Mouse (Mus musculus) midbrain, embryonic 14.5 days (tissue): ENCODE measurements around the gene Ooep. TPM values are rescaled to one million over a fixed set of nuclear protein-coding genes. Genes with fewer than 3 reads are reported as not detected.
A peak's percentile ranks its signal among the peaks of the same experiment; 100 is the strongest.
"Not testable (repeated sequence)": the region's sequence is repeated elsewhere in the genome, so short reads cannot be mapped to it uniquely, and the experiment has no call there.

Experiments
- ATAC-seq: fragments of 200-750 bp; cut with Nextera tagmentation; 2 replicates; pipeline ENCODE4 v1.8.0; 2017; ENCODE audit warnings: moderate number of reproducible peaks, moderate library complexity; ENCODE audit not compliant: low FRiP score, low TSS enrichment
- DNase-seq: peaks from one replicate; pipeline ENCODE4 v3.0.0-alpha.2; 2015
- H3K27ac ChIP-seq: fragments of 300-500 bp; sonication (generic); replicated peaks from 2 replicates; pipeline ENCODE4 v1.5.1; 2014; ENCODE audit warnings: mild to moderate bottlenecking, low read depth, low read length, moderate library complexity
- H3K27me3 ChIP-seq: fragments of 300-500 bp; sonication (generic); 2 replicates; pipeline ENCODE4 v1.6.1; 2014; ENCODE audit warnings: low read length, control low read depth, mixed read lengths; ENCODE audit not compliant: control insufficient read depth, insufficient read depth
- H3K36me3 ChIP-seq: fragments of 300-500 bp; sonication (generic); 2 replicates; pipeline ENCODE4 v1.6.1; 2014; ENCODE audit warnings: low read length, control low read depth; ENCODE audit not compliant: control insufficient read depth, insufficient read depth
- H3K4me1 ChIP-seq: fragments of 300-500 bp; sonication (generic); 2 replicates; pipeline ENCODE4 v1.6.1; 2014; ENCODE audit warnings: mild to moderate bottlenecking, antibody characterized with exemption, low read length, control low read depth; ENCODE audit not compliant: control insufficient read depth, insufficient read depth
- H3K4me2 ChIP-seq: fragments of 300-500 bp; sonication (generic); 2 replicates; pipeline ENCODE4 v1.6.1; 2014; ENCODE audit warnings: mild to moderate bottlenecking, low read length, moderate library complexity
- H3K4me3 ChIP-seq: fragments of 300-500 bp; sonication (generic); replicated peaks from 2 replicates; pipeline ENCODE4 v1.5.1; 2014; ENCODE audit warnings: low read depth, low read length
- H3K9ac ChIP-seq: fragments of 300-500 bp; sonication (generic); replicated peaks from 2 replicates; pipeline ENCODE4 v1.6.1; 2014; ENCODE audit warnings: mild to moderate bottlenecking, low read length, moderate library complexity
- H3K9me3 ChIP-seq: fragments of 300-500 bp; sonication (generic); 2 replicates; pipeline ENCODE4 v1.6.1; 2016; ENCODE audit warnings: low read length, control low read depth, mixed read lengths; ENCODE audit not compliant: control insufficient read depth
- WGBS: fragments of 180-500 bp; shearing (Covaris S2); extraction: QIAGEN DNeasy Blood & Tissue Kit; methylation state at CpG from one replicate; pipeline ENCODE4 v1.1.7; 2014; 5-methylcytosine and 5-hydroxymethylcytosine counted together
- polyA plus RNA-seq: library from polyadenylated mRNA; unstranded; fragments of >200 nt; fragmentation: Nextera tagmentation; extraction: Ambion mirVana; gene quantifications from 2 replicates; pipeline ENCODE4 v1.2.1, GENCODE M21; 2014

Ooep gene
- polyA plus RNA-seq, 1 experiment from 2014 or later: 6.8 TPM

DNA sequence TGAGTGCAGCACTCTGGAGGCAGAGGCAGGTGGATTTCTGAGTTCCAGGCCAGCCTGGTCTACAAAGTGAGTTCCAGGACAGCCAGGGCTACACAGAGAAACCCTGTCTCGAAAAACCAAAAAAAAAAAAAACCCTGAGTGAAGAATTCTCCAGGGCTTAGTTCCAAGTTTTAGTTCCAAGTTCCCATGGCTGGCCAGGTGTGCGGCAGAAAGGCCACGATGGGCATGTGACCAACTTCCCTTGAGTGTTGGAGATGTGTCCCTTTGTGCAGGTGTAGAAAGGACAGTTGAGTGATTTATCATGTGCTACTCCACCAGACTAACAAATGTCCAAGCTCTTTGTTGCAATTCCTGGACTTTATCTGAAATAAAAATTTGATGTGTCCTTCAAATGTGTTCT lies 29.4 kb downstream of the Ooep start:
- H3K9ac ChIP-seq, H3K36me3 ChIP-seq, H3K9me3 ChIP-seq, DNase-seq, H3K27ac ChIP-seq, H3K27me3 ChIP-seq, H3K4me1 ChIP-seq, H3K4me2 ChIP-seq, ATAC-seq, H3K4me3 ChIP-seq: not testable (repeated sequence)
- WGBS: 77% methylated on average over 3 of the region's 3 CpGs

DNA sequence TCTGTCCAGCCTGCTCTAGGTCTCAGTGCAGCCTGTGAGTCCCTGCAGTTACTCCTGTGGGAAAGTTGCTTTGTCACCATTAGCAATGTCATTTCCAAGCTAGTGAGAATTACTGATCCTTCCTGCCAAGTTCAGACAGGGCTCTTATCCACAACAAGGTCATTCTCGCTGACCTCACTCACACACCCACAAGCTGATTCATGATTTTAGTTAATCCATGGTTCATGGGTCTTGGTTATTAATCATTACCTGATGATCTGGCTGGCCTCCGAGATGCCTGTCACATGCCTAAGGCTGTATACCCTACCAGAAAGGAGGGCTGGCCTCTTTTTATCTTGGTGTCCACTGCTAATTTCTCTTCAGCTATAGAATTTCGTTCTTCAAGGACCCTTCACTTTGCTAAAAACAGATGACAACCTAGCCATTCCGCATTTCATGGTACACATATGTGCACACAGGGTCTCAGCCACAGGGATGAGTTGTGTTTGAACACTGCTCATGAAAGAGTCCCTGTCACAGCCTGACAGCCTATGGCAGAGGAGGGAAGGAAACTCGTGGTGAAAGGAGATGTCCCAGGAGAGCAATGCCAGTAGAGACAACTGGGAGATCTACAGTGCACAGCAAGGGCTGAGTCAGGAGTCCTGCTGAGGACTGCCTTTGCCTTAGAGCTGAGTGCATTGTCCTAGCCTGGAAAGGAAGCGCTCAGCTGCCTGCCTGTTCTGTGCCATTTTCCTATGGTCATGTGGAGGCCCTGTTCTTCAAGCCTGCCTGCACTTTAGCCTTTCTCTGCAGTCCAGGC lies 30.1 kb downstream of the Ooep start:
- H3K9me3 ChIP-seq, H3K4me1 ChIP-seq, DNase-seq, H3K4me2 ChIP-seq, H3K4me3 ChIP-seq, H3K9ac ChIP-seq, H3K27me3 ChIP-seq, H3K27ac ChIP-seq, H3K36me3 ChIP-seq, ATAC-seq: not testable (repeated sequence)
- 80% methylated on average over 6 of the region's 6 CpGs for WGBS

DNA sequence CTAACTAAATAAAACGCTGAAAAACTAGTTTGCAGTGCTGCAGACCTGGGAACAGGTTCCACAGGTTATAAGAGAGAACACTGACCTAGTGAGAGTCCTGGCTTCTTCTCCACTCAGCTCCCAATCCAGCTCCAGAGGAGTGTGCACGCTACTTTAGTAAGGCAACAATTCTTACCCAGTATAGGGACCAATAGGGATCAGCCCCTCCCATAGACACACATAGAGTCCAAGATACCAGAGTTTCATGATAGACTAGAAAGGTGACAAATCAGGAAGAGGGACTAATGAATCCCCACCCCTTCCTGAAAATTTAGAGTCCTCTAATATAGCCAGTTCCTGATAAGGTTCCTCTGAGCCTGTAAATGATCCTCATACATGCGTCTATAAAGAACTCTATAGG lies 31.5 kb downstream of the Ooep start:
- 76% methylated on average over 3 of the region's 3 CpGs for WGBS
- Histone ChIP-seq H3K9ac (no peak overlapping the region), H3K27ac (no peak overlapping the region), H3K4me2 (no peak overlapping the region), H3K4me3 (no peak overlapping the region), H3K4me1 (no peaks in the 10 kb centered on the region), H3K9me3 (no peaks in the 10 kb centered on the region), H3K27me3 (no peaks in the 10 kb centered on the region), H3K36me3 (no peaks in the 10 kb centered on the region)
- DNase-seq: no peak
- ATAC-seq: no peak

DNA sequence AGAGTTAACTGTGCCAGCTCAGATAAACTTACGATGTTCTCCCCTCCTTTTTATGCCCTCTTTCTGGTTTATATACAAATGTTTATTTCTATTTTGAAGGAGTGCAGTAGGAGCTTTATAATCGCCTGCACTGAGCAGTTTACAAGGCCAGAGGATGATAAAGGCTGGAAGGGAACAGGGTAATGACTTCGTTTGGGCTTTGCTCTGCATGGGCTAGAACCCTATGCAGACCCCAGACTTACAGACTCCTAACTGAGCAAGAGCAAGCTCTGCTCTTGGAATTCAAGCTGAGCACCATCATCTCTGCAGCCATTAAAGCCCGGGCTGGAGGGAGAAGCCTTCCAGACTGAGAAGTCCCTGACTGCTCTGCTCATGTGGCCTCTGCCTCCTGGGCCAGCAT lies 33.3 kb downstream of the Ooep start:
- not testable (repeated sequence) for H3K27me3 ChIP-seq, H3K9me3 ChIP-seq, H3K27ac ChIP-seq, H3K9ac ChIP-seq, H3K4me3 ChIP-seq, H3K4me1 ChIP-seq, ATAC-seq, H3K4me2 ChIP-seq, H3K36me3 ChIP-seq, DNase-seq
- 67% methylated on average over 4 of the region's 4 CpGs for WGBS

DNA sequence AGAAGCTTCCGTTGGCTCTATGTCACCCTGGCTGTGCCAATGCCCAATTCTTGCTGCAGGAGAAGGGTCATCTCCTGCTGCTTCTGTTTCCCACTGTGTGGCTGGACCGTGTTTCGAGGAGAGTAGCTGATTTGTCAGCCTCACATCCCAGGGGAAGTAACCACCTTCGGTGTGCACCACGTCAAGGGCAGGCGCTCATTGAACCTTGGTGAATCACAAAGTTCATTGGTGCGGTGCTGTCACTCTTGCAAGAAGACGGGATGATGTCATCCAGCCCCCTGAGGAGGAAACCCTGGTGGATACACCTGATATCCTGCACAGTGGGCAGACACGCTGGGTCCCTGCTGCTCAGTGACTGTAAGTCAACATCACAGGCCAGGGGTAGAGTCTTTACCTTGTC lies 35.5 kb downstream of the Ooep start:
- H3K4me3 ChIP-seq, H3K9me3 ChIP-seq, ATAC-seq, H3K9ac ChIP-seq, H3K27ac ChIP-seq, H3K4me1 ChIP-seq, DNase-seq, H3K36me3 ChIP-seq, H3K27me3 ChIP-seq, H3K4me2 ChIP-seq: not testable (repeated sequence)
- WGBS: 89% methylated on average over 9 of the region's 9 CpGs

DNA sequence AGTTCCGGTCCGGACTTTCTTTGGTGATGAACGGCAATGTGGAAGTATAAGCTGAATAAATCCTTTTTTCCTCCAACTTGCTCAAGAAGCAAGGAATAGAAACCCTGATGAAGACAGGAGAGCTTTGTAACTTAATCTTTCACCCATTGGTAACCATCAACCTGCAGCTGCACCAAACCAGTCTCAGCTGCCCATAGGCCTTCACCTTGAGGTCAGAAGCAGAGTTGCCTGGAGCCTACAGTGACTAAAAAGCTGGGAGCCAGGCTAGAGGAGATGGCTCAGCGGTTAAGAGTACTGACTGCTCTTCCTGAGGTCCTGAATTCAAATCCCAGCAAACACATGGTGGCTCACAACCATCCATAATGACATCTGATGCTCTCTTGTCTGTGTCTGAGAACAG lies 36.0 kb downstream of the Ooep start:
- H3K4me2 ChIP-seq, DNase-seq, H3K27me3 ChIP-seq, ATAC-seq, H3K4me3 ChIP-seq, H3K9ac ChIP-seq, H3K4me1 ChIP-seq, H3K9me3 ChIP-seq, H3K36me3 ChIP-seq, H3K27ac ChIP-seq: not testable (repeated sequence)
- WGBS: 85% methylated on average over 4 of the region's 4 CpGs

DNA sequence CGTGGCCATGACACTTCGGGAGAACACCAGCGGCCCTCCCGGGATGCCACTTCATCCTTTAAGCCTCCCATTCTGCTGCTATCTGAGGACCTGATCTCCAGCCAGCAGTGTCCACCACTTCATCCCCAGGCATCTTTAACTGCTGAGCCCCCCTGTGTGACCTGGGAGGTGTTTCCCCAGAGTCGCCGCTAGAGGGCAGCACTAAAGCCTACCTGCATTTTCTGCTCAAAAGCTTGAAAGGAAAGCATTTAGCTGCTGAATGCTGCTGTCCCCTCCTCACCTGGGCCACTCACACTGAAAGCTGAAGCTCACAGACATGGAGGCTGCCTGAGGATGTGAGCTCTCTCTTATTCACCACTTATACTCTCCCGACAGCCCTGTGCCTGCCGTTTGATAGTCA lies 38.2 kb downstream of the Ooep start:
- not testable (repeated sequence) for H3K4me2 ChIP-seq, ATAC-seq
- WGBS: 15% methylated on average over 8 of the region's 8 CpGs

GRCm38 (mm10) chr9:78337050-78337449 lies 41.5 kb downstream of the Ooep start:
- H3K9ac ChIP-seq, H3K4me3 ChIP-seq, H3K27me3 ChIP-seq, H3K36me3 ChIP-seq, H3K4me1 ChIP-seq, H3K4me2 ChIP-seq, H3K27ac ChIP-seq, H3K9me3 ChIP-seq: not testable (repeated sequence)
- ATAC-seq (0 out of 2 replicates have a peak, but pooled peaks have one; percentile 34), DNase-seq (peak; percentile 13)

More for the DNA sequence above, 38.2 kb downstream of the Ooep start:
- not testable (repeated sequence) for H3K9me3 ChIP-seq, H3K9ac ChIP-seq, H3K27me3 ChIP-seq, H3K36me3 ChIP-seq, H3K4me3 ChIP-seq, H3K27ac ChIP-seq, H3K4me1 ChIP-seq
- peak; percentile 79 for DNase-seq

DNA sequence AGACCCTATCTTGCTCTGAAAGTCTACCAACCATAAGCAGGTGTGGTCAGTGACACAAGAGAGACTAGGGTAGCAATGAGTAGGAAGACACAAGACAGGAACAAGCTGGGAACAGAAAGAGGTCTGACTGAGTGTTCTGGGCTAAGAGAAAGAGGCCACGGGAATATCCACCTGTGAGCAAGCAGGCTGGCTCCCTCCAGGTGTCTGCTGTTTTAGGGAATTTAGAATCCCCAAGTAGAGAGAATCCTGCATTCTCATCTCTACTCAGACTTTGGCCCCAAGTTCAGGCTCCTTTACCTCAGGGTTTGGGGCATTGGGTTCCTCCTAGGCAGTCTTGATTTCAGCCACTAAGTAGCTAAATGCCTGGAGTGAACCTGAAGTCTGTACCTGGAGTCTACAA lies 51.2 kb downstream of the Ooep start, which contains the start of gene Omt2b:
Gene Omt2b, plus strand, starts transcription at position 301 of the 400 bp plus-strand sequence.
- not testable (repeated sequence) for H3K9ac ChIP-seq, H3K36me3 ChIP-seq, H3K4me2 ChIP-seq, H3K27me3 ChIP-seq, ATAC-seq, H3K4me1 ChIP-seq, H3K27ac ChIP-seq, H3K4me3 ChIP-seq, DNase-seq, H3K9me3 ChIP-seq
- WGBS: 91% methylated on average over 1 of the region's 1 CpGs
